In the genomic region with DNA sequence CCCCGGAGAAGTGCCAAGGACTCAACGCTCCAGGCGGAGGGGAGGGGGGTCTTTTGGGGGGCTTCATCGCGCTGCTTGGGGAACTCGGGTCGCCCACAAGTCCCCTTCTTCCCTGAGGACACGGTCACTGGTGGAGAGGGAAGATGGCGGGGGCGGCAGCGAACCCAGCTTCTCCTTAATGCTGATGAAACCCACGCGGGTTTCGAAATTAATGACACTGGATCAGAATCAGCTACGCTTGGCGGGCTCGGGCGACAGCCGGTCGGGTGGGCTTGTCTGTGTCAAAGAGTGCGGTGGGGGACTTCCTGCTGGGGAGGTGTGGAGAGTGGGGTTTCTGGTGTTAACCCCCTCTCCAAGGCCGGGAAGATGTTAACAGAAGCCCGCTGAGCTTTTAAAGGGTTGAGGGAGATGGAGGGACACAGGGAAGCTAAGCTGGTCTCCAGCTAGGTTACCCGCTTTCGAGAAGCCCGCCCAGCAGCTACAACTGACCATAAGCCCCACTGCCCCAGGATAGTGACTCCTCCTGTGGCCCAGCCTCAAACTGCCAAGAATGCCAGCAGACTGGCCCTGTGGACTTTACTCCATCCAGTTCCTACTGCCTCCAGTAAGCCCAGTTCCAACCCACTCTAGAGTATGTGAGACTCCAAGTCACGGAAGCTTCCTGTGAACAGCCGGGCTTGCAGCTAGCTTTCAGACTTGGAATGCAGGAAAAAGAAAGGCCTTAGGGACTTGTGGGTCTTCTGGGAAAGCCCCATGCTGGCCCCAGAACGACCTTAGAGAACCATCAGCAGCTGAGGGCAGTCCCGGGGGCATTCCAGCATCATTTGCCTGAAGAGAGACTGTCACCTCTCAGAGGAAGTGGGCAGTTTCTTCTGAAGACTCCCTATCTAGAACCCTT, we compare ENCODE assay signal across 8 mouse cellular contexts.
A peak's percentile ranks its signal among the peaks of the same experiment; 100 is the strongest.
DNase-seq lines count a peak whose midpoint lies in the region; ATAC-seq lines count a peak whose summit lies in the region.

No protein-coding gene starts in this region.

- no peaks in the 10 kb centered on the region for H3K4me1 ChIP-seq in embryonic facial prominence, embryonic 11.5 days (ENCODE audit: control insufficient read depth, insufficient read depth, low read length)
- H3K4me1 ChIP-seq in hindbrain, embryonic 11.5 days (replicated peaks; ENCODE audit: control insufficient read depth, insufficient read depth, low read length) = no peaks in the 10 kb centered on the region
- H3K4me1 ChIP-seq in limb, embryonic 13.5 days = peaks cover 16% of the 10 kb centered on the region

- H3K36me3 ChIP-seq in embryonic facial prominence, embryonic 11.5 days (replicated peaks; ENCODE audit: control insufficient read depth, insufficient read depth, low read depth, low read length) = no peaks in the 10 kb centered on the region
- no peaks in the 10 kb centered on the region for H3K36me3 ChIP-seq in hindbrain, embryonic 11.5 days (ENCODE audit: control insufficient read depth, insufficient read depth, low read length)
- H3K36me3 ChIP-seq in limb, embryonic 13.5 days = no peaks in the 10 kb centered on the region

- peak overlapping the region; percentile 31 for H3K4me3 ChIP-seq in embryonic facial prominence, embryonic 11.5 days (ENCODE audit: low read depth, low read length)
- H3K4me3 ChIP-seq in hindbrain, embryonic 11.5 days (ENCODE audit: low read depth, low read length) = peak overlapping the region; percentile 32
- peak overlapping the region; percentile 46 for H3K4me3 ChIP-seq in limb, embryonic 13.5 days

- peak; percentile 15 for DNase-seq in ovary, postnatal 36 days (ENCODE audit: low spot score)
- no peak for DNase-seq in ovary, postnatal 10 days (ENCODE audit: low spot score)
- DNase-seq in embryonic facial prominence, embryonic 11.5 days (ENCODE audit: low spot score) = peak; percentile 21
- DNase-seq in hindbrain, embryonic 11.5 days (ENCODE audit: low spot score) = peak; percentile 35
- peak; percentile 25 to 34 for DNase-seq in natural killer cell, adult 2 months (ENCODE audit: low spot score in 2 of 2)
- no peak for DNase-seq in gastrocnemius, postnatal 25 days
- no peak for DNase-seq in cerebellum, adult 9-10 months

- no peaks in the 10 kb centered on the region for H3K9me3 ChIP-seq in embryonic facial prominence, embryonic 11.5 days (replicated peaks; ENCODE audit: control insufficient read depth, low read length)
- no peaks in the 10 kb centered on the region for H3K9me3 ChIP-seq in hindbrain, embryonic 11.5 days (ENCODE audit: control insufficient read depth, low read length)
- no peaks in the 10 kb centered on the region for H3K9me3 ChIP-seq in limb, embryonic 13.5 days

- ATAC-seq in embryonic facial prominence, embryonic 11.5 days (replicated peaks; ENCODE audit: insufficient number of reproducible peaks, low FRiP score, low TSS enrichment, low read depth) = no peak
- no peak for ATAC-seq in hindbrain, embryonic 11.5 days (ENCODE audit: low FRiP score)
- ATAC-seq in limb, embryonic 13.5 days (ENCODE audit: low FRiP score, low read depth) = no peak

- peak overlapping the region; percentile 78 for H3K9ac ChIP-seq in embryonic facial prominence, embryonic 11.5 days (replicated peaks; ENCODE audit: low read length)
- peak overlapping the region; percentile 69 for H3K9ac ChIP-seq in hindbrain, embryonic 11.5 days (ENCODE audit: low read depth, low read length)
- peak overlapping the region; percentile 75 for H3K9ac ChIP-seq in limb, embryonic 13.5 days

- WGBS in embryonic facial prominence, embryonic 11.5 days = 15% methylated on average over 30 of the region's 30 CpGs
- WGBS in hindbrain, embryonic 11.5 days = 15% methylated on average over 28 of the region's 30 CpGs
- 13% methylated on average over 30 of the region's 30 CpGs for WGBS in limb, embryonic 13.5 days

- peak overlapping the region; percentile 79 for H3K27ac ChIP-seq in embryonic facial prominence, embryonic 11.5 days (replicated peaks; ENCODE audit: low read depth, low read length)
- peak overlapping the region; percentile 88 for H3K27ac ChIP-seq in hindbrain, embryonic 11.5 days (ENCODE audit: low read depth, low read length)
- H3K27ac ChIP-seq in limb, embryonic 13.5 days = peak overlapping the region; percentile 81

- peak overlapping the region; percentile 66 for H3K4me2 ChIP-seq in embryonic facial prominence, embryonic 11.5 days (ENCODE audit: low read depth, low read length)
- H3K4me2 ChIP-seq in hindbrain, embryonic 11.5 days (replicated peaks; ENCODE audit: low read depth, low read length) = peak overlapping the region; percentile 49
- peak overlapping the region; percentile 68 for H3K4me2 ChIP-seq in limb, embryonic 13.5 days (replicated peaks)

- H3K27me3 ChIP-seq in embryonic facial prominence, embryonic 11.5 days (ENCODE audit: control insufficient read depth, insufficient read depth, low read length) = peaks cover 8% of the 10 kb centered on the region
- H3K27me3 ChIP-seq in hindbrain, embryonic 11.5 days (ENCODE audit: control insufficient read depth, insufficient read depth, low read length) = peaks cover 12% of the 10 kb centered on the region; the same call in 1 of the 2 replicates
- peaks cover 45% of the 10 kb centered on the region for H3K27me3 ChIP-seq in limb, embryonic 13.5 days

Comparison
In these comparisons a context has a peak if more than half of its experiments do, and no peak if none do; other contexts are left out.
1. DNase-seq: peak in ovary, postnatal 36 days (single experiment), embryonic facial prominence, embryonic 11.5 days (single experiment), hindbrain, embryonic 11.5 days (single experiment) and natural killer cell, adult 2 months (2 of 2); none in ovary, postnatal 10 days (single experiment), gastrocnemius, postnatal 25 days (single experiment) and cerebellum, adult 9-10 months (single experiment).
2. Peak in every context shown above with its lines, with median percentiles within 50 percentile points of each other: H3K27ac ChIP-seq, H3K4me2 ChIP-seq, H3K4me3 ChIP-seq and H3K9ac ChIP-seq.